Mouse (Mus musculus) cerebellum, adult 2 months (tissue): ENCODE measurements around the gene 1700069L16Rik. TPM values are rescaled to one million over a fixed set of nuclear protein-coding genes. Genes with fewer than 3 reads are reported as not detected.

Experiments
- DNase-seq, 2 experiments: peaks; one replicate each; pipeline ENCODE4 v3.0.0; 2021
- H3K27ac ChIP-seq: fragments of 200-500 bp; 2 replicates; pipeline ENCODE4 v1.5.1; 2012; ENCODE audit warnings: low read length, control low read depth, inconsistent platforms; ENCODE audit not compliant: insufficient read depth
- H3K27me3 ChIP-seq: fragments of 200-500 bp; 2 replicates; pipeline ENCODE4 v1.6.1; 2012; ENCODE audit warnings: inconsistent platforms, mild to moderate bottlenecking, low read length, moderate library complexity; ENCODE audit not compliant: control insufficient read depth, insufficient read depth
- H3K4me1 ChIP-seq: fragments of 200-500 bp; 2 replicates; pipeline ENCODE4 v1.6.1; 2011; ENCODE audit warnings: low read length; ENCODE audit not compliant: control insufficient read depth, insufficient read depth
- H3K4me3 ChIP-seq: fragments of 200-500 bp; replicated peaks from 2 replicates; pipeline ENCODE3; 2011; ENCODE audit warnings: mild to moderate bottlenecking, low read depth, low read length, control low read depth; ENCODE audit not compliant: insufficient read depth
- CTCF ChIP-seq: fragments of 200-500 bp; IDR thresholded peaks from 2 replicates; pipeline ENCODE4 v1.5.1; 2011; ENCODE audit warnings: low read depth, mild to moderate bottlenecking, control low read depth, low read length, moderate library complexity, borderline replicate concordance; ENCODE audit not compliant: insufficient read depth
- POLR2A ChIP-seq: fragments of 200-500 bp; IDR thresholded peaks from 2 replicates; pipeline ENCODE4 v1.6.1; 2011; ENCODE audit warnings: low read length, control low read depth, borderline replicate concordance; ENCODE audit not compliant: insufficient read depth
- WGBS: fragments of 180-500 bp; shearing (Covaris S2); methylation state at CpG from one replicate; pipeline ENCODE4 v1.1.7; 2018; 5-methylcytosine and 5-hydroxymethylcytosine counted together
- polyA plus RNA-seq: library from polyadenylated mRNA; depleted of rRNA; stranded (reverse); fragments of >200 nt; gene quantifications from 2 replicates; pipeline ENCODE4 v1.2.3, GENCODE M21; 2012

Gene 1700069L16Rik
- polyA plus RNA-seq, 1 experiment: 0.39 TPM

DNA sequence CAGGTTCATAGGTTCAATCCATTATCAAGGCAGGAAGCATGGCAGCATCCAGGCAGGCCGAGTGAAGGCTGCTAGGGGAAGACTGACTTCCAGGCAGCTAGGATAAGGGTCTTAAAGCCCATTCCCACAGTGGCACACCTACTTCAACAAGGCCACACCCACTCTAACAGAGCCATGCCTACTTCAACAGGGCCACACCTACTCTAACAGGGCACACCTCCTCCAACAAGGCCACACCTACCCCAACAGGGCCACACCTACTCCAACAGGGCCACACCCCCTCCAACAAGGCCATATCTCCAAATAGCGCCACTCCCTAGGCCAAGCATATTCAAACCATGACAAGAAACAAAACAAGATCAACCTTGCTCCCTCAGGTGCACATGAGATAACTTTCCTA lies 11.7 kb downstream of the 1700069L16Rik start:
- Histone ChIP-seq H3K4me3 (no peak overlapping the region), H3K27ac (no peak overlapping the region), H3K27me3 (no peaks in the 10 kb centered on the region), H3K4me1 (peaks cover 7% of the 10 kb centered on the region)
- no peak for DNase-seq
- WGBS: 90% methylated on average over 2 of the region's 2 CpGs
- no peak for TF ChIP-seq CTCF
- TF ChIP-seq POLR2A: no peak

DNA sequence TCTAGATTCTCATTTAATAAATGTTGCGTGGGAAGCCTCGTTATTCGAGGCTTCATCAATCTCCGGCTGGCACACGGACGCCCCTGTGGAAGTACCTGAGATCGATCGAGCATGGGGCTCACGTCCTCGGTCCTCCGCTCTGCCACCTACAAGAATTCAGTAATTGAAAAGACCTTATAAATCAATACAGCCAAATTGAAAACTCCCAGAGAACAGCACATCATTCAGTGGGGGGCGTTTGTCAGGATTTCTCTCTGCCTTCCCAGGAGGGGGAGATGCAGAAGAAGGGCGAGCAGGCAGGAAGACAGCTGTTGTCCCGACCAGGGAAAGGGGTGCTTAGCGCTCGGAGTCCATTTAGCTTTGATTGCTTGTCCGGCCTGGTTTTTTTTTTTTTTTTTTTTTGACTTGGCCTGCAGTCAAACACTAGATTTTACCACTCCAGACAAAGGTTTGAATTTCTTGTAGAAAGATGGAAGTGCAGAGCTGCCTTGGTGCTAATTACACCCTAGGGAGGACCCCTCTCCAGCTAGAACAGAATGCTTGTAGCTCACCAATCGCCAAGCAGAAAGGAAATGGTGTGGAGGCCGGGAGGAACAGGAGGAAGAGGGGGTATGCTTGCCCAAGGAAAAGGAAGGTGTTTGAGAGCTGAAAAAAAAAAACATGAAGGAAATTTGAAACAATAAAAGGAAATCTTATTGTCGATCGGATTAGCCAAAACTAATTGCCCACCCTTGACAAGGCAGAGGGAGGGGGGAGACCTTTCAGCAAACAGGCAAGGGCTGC lies 20.6 kb downstream of the 1700069L16Rik start:
- Histone ChIP-seq H3K27me3 (no peaks in the 10 kb centered on the region), H3K4me1 (no peaks in the 10 kb centered on the region), H3K27ac (no peak overlapping the region), H3K4me3 (no peak overlapping the region)
- WGBS: 85% methylated on average over 21 of the region's 21 CpGs
- no peak for TF ChIP-seq POLR2A
- TF ChIP-seq CTCF: no peak
- no peak for DNase-seq

- H3K27me3 ChIP-seq: no peaks in the 10 kb centered on the region
- DNase-seq: no peak
- H3K4me1 ChIP-seq: no peaks in the 10 kb centered on the region
- WGBS: 88% methylated on average over 19 of the region's 19 CpGs
- no peak overlapping the region for H3K27ac ChIP-seq
- TF ChIP-seq POLR2A: no peak
- TF ChIP-seq CTCF: no peak
- no peak overlapping the region for H3K4me3 ChIP-seq
These were observed 24.1 kb downstream of the 1700069L16Rik start for GRCm38 (mm10) chr5:113700388-113701023.

DNA sequence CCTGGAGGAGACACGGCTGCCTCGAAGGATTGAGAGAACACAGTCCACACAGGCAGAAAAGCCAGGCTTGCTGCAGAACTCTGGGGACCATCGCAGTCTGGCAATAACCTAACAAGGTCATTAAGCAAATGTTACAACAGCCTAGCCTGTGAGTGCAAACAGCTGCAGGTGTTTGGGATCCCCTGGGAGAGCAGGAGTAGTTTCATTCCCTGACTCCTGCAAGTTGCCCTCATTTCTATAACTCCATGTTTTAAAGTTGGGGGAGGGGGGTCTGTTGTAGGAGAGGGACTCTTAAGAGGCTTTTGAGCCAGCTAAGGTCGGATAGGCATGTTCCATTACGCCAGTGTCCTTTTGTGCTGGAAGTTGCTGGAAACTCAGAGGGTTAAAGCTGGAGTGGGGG lies 30.2 kb downstream of the 1700069L16Rik start:
- no peak overlapping the region for H3K4me3 ChIP-seq
- DNase-seq: no peak
- no peak for TF ChIP-seq POLR2A
- no peak for TF ChIP-seq CTCF
- H3K4me1 ChIP-seq: peaks cover 18% of the 10 kb centered on the region
- H3K27ac ChIP-seq: no peak overlapping the region
- no peaks in the 10 kb centered on the region for H3K27me3 ChIP-seq
- WGBS: 42% methylated on average over 5 of the region's 5 CpGs

- 50% methylated on average over 4 of the region's 4 CpGs for WGBS
- TF ChIP-seq POLR2A (no peak), CTCF (no peak)
- Histone ChIP-seq H3K4me3 (no peak overlapping the region), H3K27ac (no peak overlapping the region), H3K4me1 (peaks cover 18% of the 10 kb centered on the region), H3K27me3 (no peaks in the 10 kb centered on the region)
- DNase-seq: no peak
These were observed 30.6 kb downstream of the 1700069L16Rik start for GRCm38 (mm10) chr5:113694000-113694399.

GRCm38 (mm10) chr5:113693196-113693755 lies 31.3 kb downstream of the 1700069L16Rik start:
- no peak overlapping the region for H3K27ac ChIP-seq
- WGBS: 93% methylated on average over 8 of the region's 8 CpGs
- H3K4me1 ChIP-seq: peaks cover 19% of the 10 kb centered on the region
- no peak for DNase-seq
- TF ChIP-seq POLR2A (no peak), CTCF (no peak)
- no peaks in the 10 kb centered on the region for H3K27me3 ChIP-seq
- no peak overlapping the region for H3K4me3 ChIP-seq

DNA sequence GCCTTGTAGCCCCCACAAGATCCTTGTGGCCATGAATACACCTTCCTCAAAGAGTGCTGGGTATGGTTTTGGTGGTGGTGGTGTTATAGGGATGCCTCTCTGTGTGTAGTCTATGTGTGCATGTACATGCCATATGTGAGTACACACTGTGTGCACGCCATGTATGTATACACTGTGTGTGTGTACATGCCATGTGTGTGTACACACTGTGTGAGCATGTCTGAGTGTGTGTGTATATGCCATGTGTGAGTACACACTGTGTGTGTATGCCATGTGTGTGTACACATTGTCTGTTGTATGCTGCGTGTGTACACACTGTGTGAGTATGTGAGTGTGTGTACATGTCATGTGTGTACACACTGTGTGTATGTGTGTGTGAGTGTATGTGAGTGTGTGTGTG lies 33.7 kb downstream of the 1700069L16Rik start:
- peaks cover 23% of the 10 kb centered on the region for H3K4me1 ChIP-seq
- 98% methylated on average over 2 of the region's 2 CpGs for WGBS
- no peak overlapping the region for H3K4me3 ChIP-seq
- peak overlapping the region; percentile 71; the same call in 1 of the 2 replicates for H3K27ac ChIP-seq
- TF ChIP-seq CTCF: no peak
- TF ChIP-seq POLR2A: no peak
- H3K27me3 ChIP-seq: no peaks in the 10 kb centered on the region
- DNase-seq: no peak
